Mouse (Mus musculus) T-helper 17 cell (primary cell): ENCODE results near the gene Sec14l3.

Experiments
- in situ Hi-C, 2 experiments: fragments of 300-600 bp; cut with MboI, MseI; formaldehyde crosslinking; loops; 1 replicate in 1 of 2; 2 replicates in 1 of 2; pipeline ENCODE4 v1.15.1; 2025; ENCODE audit warnings: high pct_unique_total_duplicates in 2 of 2

Gene Sec14l3

GRCm38 (mm10) chr11:4127059-4127458 is 62.4 kb downstream of the Sec14l3 start:
- in situ Hi-C loops: no loop called here
